Mouse (Mus musculus) adrenal gland, adult 18-20 months (tissue): Measurements from ENCODE around the gene Myo18b. TPM values are rescaled to one million over a fixed set of nuclear protein-coding genes. Genes with fewer than 3 reads are reported as not detected.

Experiments used
- DNase-seq, 2 experiments: peaks; one replicate each; pipeline ENCODE4 v3.0.0; 2021 to 2022; ENCODE audit warnings: low spot score in 2 of 2
- total RNA-seq, 2 experiments: library from RNA; stranded (reverse); gene quantifications; 1 replicate in 1 of 2; 2 replicates in 1 of 2; pipeline ENCODE4 v1.2.3; 2021

Myo18b gene
- total RNA-seq, 2 experiments from 2014 or later = 0.07 to 0.45 TPM

DNA sequence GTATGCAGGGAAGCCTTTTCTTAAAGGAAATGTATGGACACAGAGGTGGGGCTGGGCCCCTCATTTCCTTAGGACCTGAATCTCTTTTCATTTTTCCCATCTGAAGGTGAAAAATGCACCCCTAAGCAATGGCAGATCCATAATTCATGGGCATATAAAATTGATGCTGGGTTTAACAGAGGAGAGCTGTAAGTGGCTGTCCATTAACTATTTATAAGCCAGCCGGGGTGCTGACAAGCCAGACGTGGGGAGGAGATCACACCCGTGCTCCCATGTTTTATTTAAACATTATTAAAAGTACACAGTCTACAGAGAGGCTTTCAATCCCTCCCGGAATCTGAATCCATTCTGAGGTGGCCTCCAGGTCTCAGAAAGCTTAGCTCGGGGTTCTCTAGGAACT is 146.5 kb downstream of the Myo18b start:
- no peak for DNase-seq

DNA sequence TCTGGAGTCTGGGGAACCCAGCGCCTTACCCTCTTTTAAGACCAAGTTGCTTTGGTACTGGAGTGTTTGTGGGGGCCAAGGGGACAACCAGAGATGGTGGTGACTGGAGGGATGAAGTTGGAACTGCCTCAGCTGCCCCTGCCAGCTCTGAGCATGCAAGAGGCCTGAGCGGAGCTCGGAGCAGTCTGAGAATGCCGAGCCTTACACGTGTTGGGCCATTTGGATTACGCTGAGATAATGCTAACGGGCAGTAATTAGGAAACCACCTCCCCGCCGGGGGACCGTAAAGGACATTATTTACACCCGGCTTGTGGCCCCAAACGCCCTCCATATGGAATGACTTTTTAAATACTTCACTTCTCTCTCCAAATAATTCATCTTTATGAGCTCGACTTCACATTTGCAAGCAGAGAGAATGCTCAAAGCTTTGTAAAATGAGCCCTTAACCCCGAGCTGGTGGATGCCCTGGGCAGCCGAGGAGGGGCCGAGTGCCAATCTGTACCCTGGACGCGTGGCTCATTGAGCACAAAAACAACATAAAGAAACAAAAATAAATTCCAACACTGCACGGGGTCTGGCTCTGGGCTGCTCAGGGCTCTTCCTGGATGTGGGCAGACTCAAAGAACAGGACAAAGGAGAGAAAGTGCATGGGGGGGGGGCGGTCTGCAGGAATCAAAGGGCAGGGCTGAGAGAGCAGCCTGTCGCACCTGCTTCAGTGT is 148.0 kb downstream of the Myo18b start:
- DNase-seq = no peak

GRCm38 (mm10) chr5:112747306-112747930 is 148.7 kb downstream of the Myo18b start:
- no peak for DNase-seq

DNA sequence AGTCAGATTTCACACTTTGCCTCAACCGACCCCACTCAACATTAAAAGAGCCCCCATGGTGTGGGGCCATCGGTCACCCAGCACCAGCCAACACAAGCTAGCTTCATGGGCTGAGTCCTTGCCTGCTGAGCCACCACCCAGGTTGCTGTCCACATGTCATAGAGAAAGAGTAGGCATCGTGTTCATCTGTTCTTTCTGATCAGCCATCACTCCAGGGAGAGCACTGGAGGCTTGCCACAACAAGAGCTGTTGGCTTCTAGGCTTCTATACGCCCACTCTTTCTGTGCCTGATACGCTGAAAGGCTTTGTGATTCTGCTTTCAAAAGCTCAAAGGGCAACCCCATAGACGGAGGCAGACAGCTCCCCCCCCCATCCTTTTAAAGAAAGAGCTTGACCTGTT is 151.0 kb downstream of the Myo18b start:
- no peak for DNase-seq

DNA sequence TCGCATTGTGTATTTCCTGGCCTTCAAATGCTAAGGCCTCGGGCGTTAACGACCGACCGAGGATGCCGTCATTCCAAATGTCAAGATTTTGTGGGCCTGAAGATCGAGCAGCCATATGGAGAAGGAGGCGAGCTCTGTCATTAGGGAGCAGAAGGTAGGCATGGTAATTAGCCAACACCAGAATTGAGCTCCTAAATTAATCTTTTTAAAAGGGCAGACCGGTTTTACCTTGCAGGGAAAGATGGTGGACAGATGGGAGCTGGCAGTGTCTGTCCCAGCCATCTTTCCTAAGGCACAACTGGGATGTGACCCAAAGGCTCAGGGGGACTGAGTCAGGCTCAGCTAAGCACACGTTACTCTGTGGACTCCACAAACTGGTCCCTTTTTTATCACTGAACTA is 151.6 kb downstream of the Myo18b start:
- no peak for DNase-seq

DNA sequence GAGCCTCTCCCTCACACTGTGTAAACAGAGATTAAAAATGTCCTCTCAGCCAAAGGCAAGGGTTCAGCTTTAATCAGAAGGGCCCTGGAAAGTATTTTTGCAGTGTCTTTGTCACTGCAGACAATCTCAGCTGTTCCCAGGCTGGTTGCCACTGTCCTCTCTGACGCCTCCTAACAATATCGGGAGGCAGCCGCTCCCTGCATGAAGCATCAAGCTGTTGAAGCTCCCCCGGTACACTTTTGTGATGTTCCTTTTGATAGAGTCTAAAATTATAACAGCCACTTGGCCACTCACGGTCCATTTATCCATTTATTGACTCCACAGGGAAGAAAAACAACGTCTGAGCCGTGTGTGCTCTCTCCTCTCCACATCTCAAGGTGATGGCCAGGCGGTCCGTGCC is 153.0 kb downstream of the Myo18b start:
- DNase-seq = no peak

DNA sequence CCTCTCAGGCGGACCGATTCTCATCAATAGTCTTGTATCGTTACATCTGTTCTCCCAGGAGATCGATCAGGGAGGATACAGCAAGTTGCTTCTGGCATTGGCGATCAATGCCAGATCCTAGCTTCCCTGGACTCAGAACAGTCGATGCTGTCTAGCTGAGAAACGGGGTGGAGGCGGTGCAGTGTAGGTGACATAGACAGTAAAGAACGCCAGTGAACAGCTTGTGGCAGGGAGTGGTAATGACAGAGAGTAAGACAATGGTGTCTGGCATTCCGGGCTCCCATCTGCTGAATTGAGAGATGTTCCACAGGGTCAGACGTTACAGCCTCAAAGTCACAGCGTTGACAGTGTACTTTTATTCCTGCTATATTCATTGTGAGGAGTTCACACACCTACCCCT is 155.5 kb downstream of the Myo18b start:
- DNase-seq = no peak

DNA sequence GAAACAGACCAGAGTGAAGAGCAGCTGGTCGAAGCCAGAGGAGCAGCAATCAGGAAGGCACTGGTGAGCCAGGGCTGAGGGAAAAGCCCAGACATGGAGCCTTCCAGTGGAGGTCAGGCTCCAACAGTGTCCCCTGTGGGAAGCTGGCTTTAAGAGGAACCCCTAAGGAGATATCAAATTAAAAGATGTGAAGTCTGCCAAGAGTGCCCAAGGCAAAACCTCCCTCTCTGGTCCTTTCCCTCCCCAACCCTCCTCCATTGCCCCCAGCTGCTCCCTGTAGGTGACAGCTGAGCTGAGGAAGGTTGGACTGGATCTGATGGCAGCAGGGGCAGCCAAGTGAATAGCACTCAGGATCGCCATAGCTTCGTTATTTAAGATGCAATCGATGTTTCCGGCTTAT is 161.1 kb downstream of the Myo18b start:
- no peak for DNase-seq

GRCm38 (mm10) chr5:112730604-112731003 is 165.6 kb downstream of the Myo18b start:
- DNase-seq = no peak

- no peak for DNase-seq
These were observed 167.7 kb downstream of the Myo18b start for GRCm38 (mm10) chr5:112728432-112728831.

- DNase-seq = peak; percentile 66 to 68
These were observed 177.4 kb downstream of the Myo18b start for GRCm38 (mm10) chr5:112718655-112719306.

DNA sequence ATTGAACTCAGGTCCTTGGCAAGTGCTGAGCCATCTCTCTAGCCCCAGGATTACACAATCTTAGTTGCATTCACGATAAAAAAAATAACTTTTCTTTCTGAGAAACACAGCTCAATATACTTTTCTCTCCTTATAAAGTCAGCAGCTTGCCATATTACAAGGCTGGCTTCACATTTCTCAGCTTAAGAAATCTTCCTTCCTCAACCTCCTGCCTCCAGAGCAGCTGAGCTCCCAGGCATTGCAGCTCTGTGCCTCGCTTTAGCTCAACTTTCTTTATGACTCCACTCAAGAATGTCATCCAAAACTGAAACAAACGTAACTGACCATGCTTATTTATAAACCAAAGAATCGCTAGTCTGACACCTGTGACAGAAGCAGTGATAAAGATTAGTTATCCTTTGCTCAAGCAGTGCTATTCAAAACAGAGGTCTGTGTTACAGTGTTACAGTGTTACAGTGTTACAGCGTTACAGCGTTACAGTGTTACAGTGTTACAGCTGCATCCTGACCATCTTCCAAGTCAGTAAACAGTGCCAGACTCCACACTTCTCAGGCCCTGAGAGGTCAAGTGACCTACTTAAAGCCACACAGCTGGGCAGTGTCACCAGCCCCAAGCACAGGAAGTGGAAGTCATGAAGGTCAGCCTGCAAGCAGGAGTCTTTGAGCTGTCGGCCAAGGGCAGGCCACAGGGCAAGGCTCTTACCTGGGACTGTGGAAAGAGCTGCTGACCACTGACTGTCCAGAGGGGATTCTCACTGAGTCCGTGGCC is 181.3 kb downstream of the Myo18b start:
- no peak for DNase-seq

- no peak for DNase-seq
These were observed 186.3 kb downstream of the Myo18b start for GRCm38 (mm10) chr5:112709831-112710230.

DNA sequence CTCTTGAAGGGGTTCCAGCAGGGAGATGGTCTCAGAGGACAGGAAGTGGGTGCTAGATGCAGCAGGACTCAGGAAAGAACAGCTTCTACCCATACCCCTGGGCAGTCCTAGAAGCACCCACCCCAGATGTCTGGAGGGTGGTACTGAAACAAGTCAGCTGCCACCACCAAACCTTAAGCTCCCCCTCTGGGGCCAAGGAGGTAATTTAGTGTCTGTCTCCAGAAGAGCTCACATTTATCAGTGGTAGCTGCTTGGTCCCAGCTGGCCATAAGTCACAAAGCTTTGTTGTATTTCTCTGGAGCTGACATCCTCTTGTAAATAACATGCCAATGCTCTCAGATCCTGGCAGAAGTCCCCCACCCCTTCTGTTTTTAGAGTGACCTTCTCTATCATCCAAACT is 187.7 kb downstream of the Myo18b start:
- DNase-seq = no peak

DNA sequence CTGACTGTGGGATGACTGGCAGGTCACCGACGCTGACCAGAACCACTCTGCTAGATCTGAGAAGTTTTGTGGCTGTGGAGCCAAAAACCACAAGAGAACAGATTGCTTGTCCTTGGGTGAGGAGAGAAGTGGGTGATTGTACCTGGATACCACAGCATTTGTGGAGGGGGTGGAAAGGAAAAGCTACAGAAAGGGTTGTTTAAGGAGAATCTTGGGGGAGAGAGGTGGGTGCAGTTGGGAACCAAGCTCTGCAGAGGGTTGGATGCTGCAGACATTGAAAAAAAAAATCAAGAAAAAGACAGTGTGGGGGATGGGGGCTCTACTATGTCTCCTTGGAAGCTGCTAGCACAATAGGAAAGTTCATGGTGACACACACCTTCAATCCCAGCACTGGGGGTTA is 188.7 kb downstream of the Myo18b start:
- no peak for DNase-seq

GRCm38 (mm10) chr5:112700794-112701193 is 195.4 kb downstream of the Myo18b start:
- DNase-seq = no peak

DNA sequence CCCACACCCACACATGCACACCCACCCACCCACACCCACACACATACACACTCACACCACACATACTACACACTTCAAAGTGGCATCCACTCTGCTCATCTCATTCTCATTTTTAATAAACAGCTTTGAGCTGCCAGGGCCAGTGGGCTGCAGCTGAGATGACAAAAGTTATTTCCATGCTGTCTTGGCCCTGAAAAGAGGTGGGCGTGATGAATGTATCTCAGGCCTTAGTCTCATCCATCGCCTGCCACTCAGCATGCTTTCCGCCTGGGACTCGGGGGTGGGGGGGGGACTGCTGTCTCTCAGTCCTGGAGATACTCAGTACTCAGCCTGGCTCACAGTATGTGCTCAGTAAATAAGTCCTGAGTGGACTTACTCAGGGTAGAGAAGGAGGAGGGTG is 199.5 kb downstream of the Myo18b start:
- DNase-seq = no peak

- DNase-seq = no peak
These were observed 200.9 kb downstream of the Myo18b start for GRCm38 (mm10) chr5:112695254-112695711.

DNA sequence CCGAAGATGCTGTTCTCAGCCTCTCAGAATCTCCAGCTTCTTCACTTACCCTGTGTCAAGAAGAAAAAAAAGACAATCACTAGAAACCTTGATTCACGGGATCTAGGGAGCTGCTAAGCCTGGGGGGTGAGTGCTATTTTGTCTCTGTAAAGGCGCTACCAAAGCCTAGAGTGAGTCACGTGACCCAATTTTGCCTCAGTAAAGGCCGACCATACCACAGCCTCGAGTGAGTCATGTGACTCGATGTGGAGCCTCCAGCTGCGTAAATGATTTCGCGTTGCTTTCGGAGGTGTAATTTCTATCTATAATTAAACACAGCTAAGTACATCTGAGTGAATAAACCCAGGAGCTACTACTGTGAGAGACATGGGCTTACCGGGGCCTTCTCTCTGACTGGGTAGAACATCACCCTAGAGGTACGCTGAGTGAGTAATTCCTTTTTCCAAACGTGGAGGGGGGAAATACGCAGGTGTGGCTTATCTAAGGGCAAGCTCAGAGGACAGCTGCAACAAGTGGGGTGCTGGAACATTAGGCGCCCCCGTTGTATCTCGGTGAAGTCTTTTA is 202.8 kb downstream of the Myo18b start:
- DNase-seq = no peak

DNA sequence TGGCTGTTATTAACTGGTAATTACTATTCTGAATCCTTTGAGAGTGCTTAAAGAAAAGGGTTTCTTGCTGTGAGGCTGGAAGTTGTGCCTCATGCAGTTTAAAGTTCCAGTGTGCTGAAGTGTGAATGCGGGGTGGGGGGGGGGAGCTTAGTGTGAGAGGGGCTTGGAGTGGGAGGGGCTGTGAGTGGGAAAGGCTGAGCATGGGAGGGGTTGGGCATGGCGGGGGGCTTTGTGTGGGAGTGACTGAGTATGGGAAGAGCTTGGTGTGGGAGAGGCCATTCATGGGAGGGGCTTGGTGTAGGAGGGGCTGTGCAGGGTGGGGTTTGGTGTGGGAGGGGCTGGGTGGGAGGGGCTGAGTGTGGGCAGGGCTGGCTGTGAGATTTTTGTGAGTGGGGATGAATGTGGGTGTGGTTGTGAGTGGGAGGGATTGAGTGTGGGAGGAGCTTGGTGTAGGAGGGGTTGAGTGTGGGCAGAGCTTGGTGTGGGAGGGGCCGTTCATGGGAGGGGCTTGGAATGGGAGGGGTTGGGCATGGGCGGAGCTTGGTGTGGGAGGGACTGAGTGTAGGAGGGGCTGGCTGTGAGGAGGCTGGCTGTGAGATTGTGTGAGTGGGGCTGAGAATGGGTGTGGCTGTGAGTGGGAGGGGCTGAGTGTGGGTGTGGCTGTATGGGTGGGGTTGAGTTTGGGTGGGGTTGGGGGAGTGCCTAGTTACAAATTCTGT is 208.9 kb downstream of the Myo18b start:
- no peak for DNase-seq
